Mouse (Mus musculus): ENCODE data around the gene Fam243.

DNA sequence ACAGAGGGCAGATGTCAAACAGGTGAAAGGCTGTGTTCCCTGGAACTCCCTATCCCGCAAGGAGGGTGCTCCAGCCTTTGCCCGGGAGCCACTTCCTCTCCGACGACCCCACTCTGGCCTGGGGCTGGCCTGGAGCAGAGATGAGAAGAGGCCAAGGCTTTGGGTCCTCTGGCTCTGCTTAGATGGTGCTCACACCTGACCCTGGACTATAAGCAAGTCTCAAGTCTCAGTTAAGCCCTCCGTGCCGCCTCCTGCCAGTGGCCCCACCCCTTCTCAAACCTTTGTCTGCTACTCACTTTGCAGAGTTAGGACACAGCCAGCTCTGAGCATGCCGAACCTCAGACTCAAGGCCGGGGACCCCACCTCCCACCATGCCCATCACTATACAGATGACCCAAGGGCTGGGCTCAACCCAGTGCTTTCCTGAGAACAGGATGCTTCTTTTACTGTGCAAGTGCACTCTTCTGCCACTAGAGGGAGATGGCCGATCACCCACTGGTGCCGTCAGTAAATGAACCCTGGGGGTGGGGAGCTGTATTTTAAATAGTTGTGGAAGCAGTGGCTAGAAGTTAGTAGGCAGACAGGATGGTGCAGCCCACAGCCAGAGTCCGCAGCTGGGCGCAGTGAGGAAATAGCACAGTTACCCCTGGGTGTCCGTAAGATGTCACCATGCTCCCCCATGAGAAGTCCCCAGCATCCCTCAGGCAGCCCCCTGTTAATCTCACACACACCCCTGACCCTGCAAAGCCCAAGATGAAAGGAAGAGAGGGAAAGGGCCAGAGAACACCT, 7.1 kb downstream of the Fam243 start:
- TF ChIP-seq EP300 (optimal IDR thresholded peaks at IDR 0.05): no peak
- TF ChIP-seq CTCF (IDR thresholded peaks at IDR 0.05; ENCODE audit: low read depth): peak; percentile 96
